Mouse (Mus musculus) myocyte (in vitro differentiated cells): ENCODE results near the gene Pnpla1. TPM values are rescaled to one million over a fixed set of nuclear protein-coding genes. Genes with fewer than 3 reads are reported as not detected.

Experiments used
- H3K27me3 ChIP-seq: one replicate; pipeline ENCODE4 v1.6.1; 2011; ENCODE audit not compliant: control insufficient read depth, insufficient read depth, insufficient read length
- H3K36me3 ChIP-seq: one replicate; pipeline ENCODE4 v1.6.1; 2011; ENCODE audit not compliant: control insufficient read depth, insufficient read depth
- H3K4me2 ChIP-seq: one replicate; pipeline ENCODE4 v1.6.1; 2011; ENCODE audit warnings: low read depth, control low read depth
- H3K4me3 ChIP-seq: one replicate; pipeline ENCODE4 v1.5.1; 2011; ENCODE audit warnings: mild to moderate bottlenecking, control low read depth, moderate library complexity
- H3K79me2 ChIP-seq: one replicate; pipeline ENCODE4 v1.6.1; 2011; ENCODE audit not compliant: control insufficient read depth, insufficient read depth
- H3ac ChIP-seq: one replicate; pipeline ENCODE4 v1.6.1; 2011; ENCODE audit not compliant: control insufficient read depth, insufficient read length
- CEBPB ChIP-seq: IDR thresholded peaks from 2 replicates; pipeline ENCODE4 v1.6.1; 2011; ENCODE audit warnings: mild to moderate bottlenecking, moderate library complexity; ENCODE audit not compliant: poor library complexity, insufficient read depth, severe bottlenecking
- E2F4 ChIP-seq: IDR thresholded peaks from one replicate; pipeline ENCODE4 v1.6.1; 2011; ENCODE audit warnings: mild to moderate bottlenecking, control low read depth, moderate library complexity; ENCODE audit not compliant: insufficient read depth
- MAX ChIP-seq: IDR thresholded peaks from one replicate; pipeline ENCODE4 v1.6.1; 2011; ENCODE audit warnings: low read depth, mild to moderate bottlenecking, control low read depth
- MYOD1 ChIP-seq, 3 experiments: IDR thresholded peaks; one replicate each; pipeline ENCODE4 v1.6.1; 2011; ENCODE audit warnings: control low read depth in 2 of 3, low read depth in 2 of 3, mild to moderate bottlenecking in 2 of 3, moderate library complexity in 1 of 3; ENCODE audit not compliant: insufficient read length in 2 of 3, control insufficient read depth in 1 of 3
- MYOG ChIP-seq, 3 experiments: IDR thresholded peaks; one replicate each; pipeline ENCODE4 v1.6.1; 2011; ENCODE audit warnings: control low read depth in 2 of 3, low read depth in 2 of 3, mild to moderate bottlenecking in 2 of 3; ENCODE audit not compliant: insufficient read length in 2 of 3, control insufficient read depth in 1 of 3, insufficient read depth in 1 of 3
- POLR2A ChIP-seq: IDR thresholded peaks from one replicate; pipeline ENCODE4 v1.6.1; 2011; ENCODE audit warnings: low read depth, mild to moderate bottlenecking, control low read depth, moderate library complexity; ENCODE audit not compliant: insufficient read length
- POLR2AphosphoS2 ChIP-seq: IDR thresholded peaks from one replicate; pipeline ENCODE4 v1.6.1; 2011; ENCODE audit warnings: low read depth, control low read depth; ENCODE audit not compliant: insufficient read length
- REST ChIP-seq: IDR thresholded peaks from one replicate; pipeline ENCODE4 v1.6.1; 2011; ENCODE audit warnings: mild to moderate bottlenecking, control low read depth, moderate library complexity; ENCODE audit not compliant: insufficient read depth, insufficient read length
- SRF ChIP-seq: IDR thresholded peaks from one replicate; pipeline ENCODE4 v1.6.1; 2011; ENCODE audit warnings: low read depth; ENCODE audit not compliant: control insufficient read depth, insufficient read length
- TCF12 ChIP-seq: IDR thresholded peaks from one replicate; pipeline ENCODE4 v1.6.1; 2011; ENCODE audit warnings: mild to moderate bottlenecking, control low read depth; ENCODE audit not compliant: poor library complexity, insufficient read depth, severe bottlenecking
- TCF3 ChIP-seq: IDR thresholded peaks from one replicate; pipeline ENCODE4 v1.6.1; 2011; ENCODE audit warnings: low read depth, control low read depth; ENCODE audit not compliant: insufficient read length
- USF1 ChIP-seq: IDR thresholded peaks from one replicate; pipeline ENCODE4 v1.6.1; 2011; ENCODE audit warnings: low read depth, mild to moderate bottlenecking, control low read depth, moderate library complexity
- polyA plus RNA-seq: library from polyadenylated mRNA; unstranded; fragments of >200 nt; fragmentation: generic; extraction: Trizol; gene quantifications from one replicate; pipeline ENCODE4 v1.2.1, GENCODE M21; 2012; ENCODE audit warnings: missing spikeins

Gene Pnpla1
- polyA plus RNA-seq, 1 experiment = not detected

DNA sequence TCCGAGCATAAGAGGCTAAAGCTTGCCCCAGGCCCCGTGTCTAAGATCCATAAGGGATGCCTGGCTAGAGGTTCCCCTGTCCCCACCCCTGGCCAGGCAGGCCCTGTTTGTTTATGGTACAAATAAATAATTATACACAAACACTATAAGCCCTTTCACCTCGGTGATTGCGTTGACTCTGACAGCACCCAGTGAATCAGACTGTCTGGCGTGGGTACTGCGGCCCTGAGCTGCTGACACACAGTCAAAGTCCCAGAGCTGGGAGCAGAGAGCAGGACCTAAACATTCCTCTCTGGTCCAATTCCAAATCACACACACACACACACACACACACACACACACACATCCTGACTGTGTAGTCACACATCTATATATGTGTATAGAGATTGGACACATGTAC is 55.7 kb downstream of the Pnpla1 start:
- TF ChIP-seq TCF12 = no peak
- no peak for TF ChIP-seq USF1
- no peak for TF ChIP-seq MAX
- TF ChIP-seq MYOD1 (IDR thresholded peaks at IDR 0.05; ENCODE audit: control insufficient read depth in 1 of 3, insufficient read length in 2 of 3, low read depth in 2 of 3) = no peak
- TF ChIP-seq POLR2A = no peak
- no peak for TF ChIP-seq E2F4
- TF ChIP-seq TCF3 = no peak
- no peak for TF ChIP-seq POLR2AphosphoS2
- TF ChIP-seq SRF = no peak
- TF ChIP-seq CEBPB = no peak
- no peak for TF ChIP-seq MYOG (IDR thresholded peaks at IDR 0.05; ENCODE audit: control insufficient read depth in 1 of 3, insufficient read depth in 1 of 3, insufficient read length in 2 of 3, low read depth in 2 of 3)
- TF ChIP-seq REST = no peak
- Histone ChIP-seq H3K36me3 (no peaks in the 10 kb centered on the region), H3K79me2 (no peaks in the 10 kb centered on the region), H3ac (no peak overlapping the region), H3K27me3 (no peaks in the 10 kb centered on the region), H3K4me3 (no peak overlapping the region), H3K4me2 (no peak overlapping the region)

DNA sequence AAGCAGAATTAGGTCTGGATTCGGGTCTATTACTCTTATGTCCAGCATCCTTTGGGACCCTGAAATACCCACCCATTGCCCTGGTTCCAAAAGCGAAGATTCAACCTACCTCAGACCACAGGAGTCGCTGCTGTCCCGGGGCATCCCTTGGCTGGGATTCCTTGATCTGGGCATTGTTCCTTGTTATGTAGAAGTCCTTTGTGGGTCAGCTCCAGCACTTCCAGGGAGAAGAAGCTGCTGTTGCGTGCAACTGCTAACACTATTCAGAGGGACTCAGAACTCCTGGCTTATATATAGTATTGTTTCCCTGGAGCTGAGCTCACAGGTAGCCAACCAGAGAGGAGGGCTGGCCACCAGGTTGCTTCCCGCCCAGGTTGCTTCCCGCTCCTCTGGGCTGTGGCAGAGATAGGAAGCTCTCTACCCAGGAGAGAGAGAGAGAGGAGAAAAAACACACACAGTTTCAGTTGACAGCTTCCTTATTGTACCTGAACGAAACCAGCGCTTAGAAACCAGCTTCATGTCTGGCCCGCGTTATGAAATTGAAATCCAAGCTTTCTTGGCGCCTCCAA is 56.9 kb downstream of the Pnpla1 start, which contains the start of gene 4930539E08Rik:
4930539E08Rik (minus strand) TSS at position 265 of the 569 bp plus-strand sequence.
- Histone ChIP-seq H3K4me2 (no peak within 1 kb of the TSS), H3K27me3 (no peaks in the 10 kb centered on the region), H3K79me2 (no peaks in the 10 kb centered on the region), H3K36me3 (no peaks in the 10 kb centered on the region), H3ac (no peak within 1 kb of the TSS), H3K4me3 (no peak within 1 kb of the TSS)
- TF ChIP-seq MYOG (IDR thresholded peaks at IDR 0.05; ENCODE audit: control insufficient read depth in 1 of 3, insufficient read depth in 1 of 3, insufficient read length in 2 of 3, low read depth in 2 of 3) (no peak), POLR2AphosphoS2 (no peak), E2F4 (no peak), REST (no peak), TCF3 (no peak), SRF (no peak), TCF12 (no peak), MYOD1 (IDR thresholded peaks at IDR 0.05; ENCODE audit: control insufficient read depth in 1 of 3, insufficient read length in 2 of 3, low read depth in 2 of 3) (no peak), USF1 (no peak), POLR2A (no peak), MAX (no peak), CEBPB (no peak)

DNA sequence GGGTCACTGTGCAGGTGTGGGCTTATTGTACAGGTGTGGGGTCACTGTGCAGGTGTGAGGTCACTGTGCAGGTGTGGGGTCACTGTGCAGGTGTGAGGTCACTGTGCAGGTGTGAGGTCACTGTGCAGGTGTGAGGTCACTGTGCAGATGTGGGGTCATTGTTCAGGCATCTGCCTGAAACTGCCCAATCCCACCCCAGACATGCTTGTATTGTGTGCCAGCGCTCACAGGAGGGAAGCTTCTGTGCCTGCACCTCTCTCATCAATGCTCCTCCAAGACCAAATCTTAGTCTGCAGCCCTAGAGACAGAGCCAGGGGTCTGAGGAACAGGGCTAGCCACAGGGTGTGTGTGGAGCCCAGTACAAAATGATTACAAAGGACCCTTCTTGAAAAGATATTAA is 58.3 kb downstream of the Pnpla1 start:
- Histone ChIP-seq H3K4me2 (no peak overlapping the region), H3K79me2 (no peaks in the 10 kb centered on the region), H3ac (no peak overlapping the region), H3K36me3 (no peaks in the 10 kb centered on the region), H3K27me3 (no peaks in the 10 kb centered on the region), H3K4me3 (no peak overlapping the region)
- TF ChIP-seq USF1 (no peak), TCF12 (no peak), POLR2A (no peak), CEBPB (no peak), TCF3 (no peak), MAX (no peak), POLR2AphosphoS2 (no peak), SRF (no peak), MYOD1 (IDR thresholded peaks at IDR 0.05; ENCODE audit: control insufficient read depth in 1 of 3, insufficient read length in 2 of 3, low read depth in 2 of 3) (no peak), E2F4 (no peak), MYOG (IDR thresholded peaks at IDR 0.05; ENCODE audit: control insufficient read depth in 1 of 3, insufficient read depth in 1 of 3, insufficient read length in 2 of 3, low read depth in 2 of 3) (no peak), REST (no peak)

- Histone ChIP-seq H3K4me2 (no peak overlapping the region), H3K27me3 (no peaks in the 10 kb centered on the region), H3K4me3 (no peak overlapping the region), H3ac (no peak overlapping the region), H3K36me3 (no peaks in the 10 kb centered on the region), H3K79me2 (no peaks in the 10 kb centered on the region)
- no peak for TF ChIP-seq CEBPB
- TF ChIP-seq USF1 = no peak
These were observed 62.9 kb downstream of the Pnpla1 start for GRCm38 (mm10) chr17:28921086-28921485.

GRCm38 (mm10) chr17:28922096-28922495 is 63.9 kb downstream of the Pnpla1 start:
- TF ChIP-seq E2F4 (no peak), POLR2A (no peak), MAX (no peak), POLR2AphosphoS2 (no peak), CEBPB (no peak), TCF3 (no peak)
- Histone ChIP-seq H3K36me3 (no peaks in the 10 kb centered on the region), H3K4me3 (no peak overlapping the region), H3K79me2 (no peaks in the 10 kb centered on the region), H3K27me3 (no peaks in the 10 kb centered on the region), H3K4me2 (no peak overlapping the region), H3ac (no peak overlapping the region)
